Mouse (Mus musculus): ENCODE measurements at regions not wholly inside any gene's neighbourhood (a gene's known extent, or its start where the extent isn't known, plus 50 kb on each side); places are given as distances from the start of the nearest gene placed in this dataset.

GRCm38 (mm10) chr5:83890619-83891185 is 526.5 kb downstream of the Epha5 start:
- no peak for DNase-seq (ENCODE audit: inconsistent age in 2 of 2, low spot score in 1 of 2)

- no peak for DNase-seq (ENCODE audit: inconsistent age in 2 of 2, low spot score in 1 of 2)
Observed at GRCm38 (mm10) chr5:83872052-83872451, 517.1 kb upstream of the Tecrl start.

GRCm38 (mm10) chr5:83868359-83868758 is 513.4 kb upstream of the Tecrl start:
- no peak for DNase-seq (ENCODE audit: inconsistent age in 2 of 2, low spot score in 1 of 2)

- DNase-seq (ENCODE audit: inconsistent age in 2 of 2, low spot score in 1 of 2): no peak
Observed at GRCm38 (mm10) chr5:83861674-83862073, 506.7 kb upstream of the Tecrl start.

DNA sequence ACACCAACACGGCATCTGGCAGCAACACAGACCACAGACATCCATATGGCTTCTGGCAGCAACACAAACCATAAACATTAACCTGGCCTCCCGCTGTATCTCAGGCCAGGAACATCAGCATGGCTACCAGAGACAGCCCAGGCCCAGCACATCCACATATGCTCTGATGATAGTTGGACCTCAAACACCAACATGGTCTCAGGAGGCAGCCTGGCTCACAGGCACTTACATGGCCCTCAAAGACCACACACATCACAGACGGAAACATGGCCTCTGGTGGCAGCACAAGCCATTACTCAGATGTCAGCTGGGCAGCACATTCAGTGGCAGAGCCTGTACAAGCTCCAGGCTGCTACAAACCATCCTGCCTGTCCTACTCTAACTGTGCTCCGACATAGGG is 497.0 kb upstream of the Tecrl start:
- DNase-seq (ENCODE audit: inconsistent age in 2 of 2, low spot score in 1 of 2): no peak

DNA sequence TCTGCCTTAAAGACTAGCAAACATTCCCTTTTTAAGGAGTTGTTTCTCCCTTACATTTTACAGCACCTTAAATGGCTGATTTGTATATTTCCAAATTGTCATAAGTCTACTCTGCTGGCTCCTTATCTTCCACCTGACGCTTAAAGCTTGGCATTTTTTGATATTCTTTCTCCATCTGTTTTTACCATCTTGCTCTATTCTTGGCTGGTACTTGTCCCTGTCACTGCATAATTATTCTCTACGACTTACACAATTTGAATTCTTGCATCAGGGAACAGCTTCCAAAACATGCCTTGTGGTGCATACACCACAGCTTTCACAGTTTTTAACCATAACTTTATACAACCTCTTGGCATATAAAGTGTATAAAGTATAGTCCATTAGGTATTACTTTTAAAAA is 471.6 kb upstream of the Tecrl start:
- no peak for DNase-seq (ENCODE audit: inconsistent age in 2 of 2, low spot score in 1 of 2)

DNA sequence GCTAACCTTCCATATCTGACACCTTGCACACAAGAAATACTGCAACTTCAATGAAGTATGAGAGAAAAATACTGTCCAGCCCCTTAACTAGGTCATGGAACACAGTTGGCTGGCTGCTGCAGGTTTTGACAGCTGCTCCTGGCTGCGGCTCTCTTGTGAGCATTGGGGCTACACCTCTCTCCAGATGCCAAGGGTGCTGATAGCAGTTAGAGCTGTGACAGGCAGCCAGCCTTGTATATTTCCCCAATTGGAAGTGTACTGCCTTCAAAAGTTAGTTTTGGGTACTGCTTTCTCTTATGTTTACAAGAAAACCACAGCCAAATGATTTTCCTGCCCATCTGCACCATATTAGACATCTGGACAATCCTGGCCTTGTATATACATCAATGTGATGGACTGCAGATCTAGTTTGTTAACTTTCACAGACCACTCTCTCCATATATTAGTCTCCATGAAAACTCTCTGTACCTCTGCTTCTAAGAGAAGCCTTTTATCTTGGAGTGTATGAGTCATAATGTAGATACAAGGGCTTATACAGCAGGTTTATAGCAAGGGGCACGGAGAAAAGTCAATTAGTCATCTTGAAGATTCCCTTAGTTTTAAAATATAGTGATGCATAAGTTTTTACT is 470.0 kb upstream of the Tecrl start:
- DNase-seq (ENCODE audit: inconsistent age in 2 of 2, low spot score in 1 of 2): no peak

- DNase-seq (ENCODE audit: inconsistent age in 2 of 2, low spot score in 1 of 2): peak in 1 of 2 experiments; percentile 8
Observed at GRCm38 (mm10) chr5:83811309-83811708, 456.3 kb upstream of the Tecrl start.

DNA sequence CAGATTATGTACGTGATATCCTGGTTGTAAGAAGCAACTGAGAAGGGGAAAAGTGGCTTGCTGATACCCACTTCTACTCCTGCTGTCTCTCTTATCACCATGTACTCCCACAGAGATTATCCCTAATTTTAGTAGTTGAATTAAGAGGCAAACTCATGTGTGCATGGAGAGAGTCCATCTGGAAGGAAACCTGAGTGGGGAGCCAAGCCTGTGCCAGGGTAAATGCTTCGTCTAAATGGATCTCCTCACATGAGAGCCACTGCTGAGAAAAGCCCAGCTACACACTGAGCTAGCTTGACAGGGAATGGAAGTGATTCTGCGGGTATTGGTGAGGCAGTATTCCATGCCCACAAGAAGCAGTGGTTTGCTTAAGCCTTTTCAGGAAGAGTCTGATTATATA is 445.0 kb upstream of the Tecrl start:
- no peak for DNase-seq (ENCODE audit: inconsistent age in 2 of 2, low spot score in 1 of 2)

DNA sequence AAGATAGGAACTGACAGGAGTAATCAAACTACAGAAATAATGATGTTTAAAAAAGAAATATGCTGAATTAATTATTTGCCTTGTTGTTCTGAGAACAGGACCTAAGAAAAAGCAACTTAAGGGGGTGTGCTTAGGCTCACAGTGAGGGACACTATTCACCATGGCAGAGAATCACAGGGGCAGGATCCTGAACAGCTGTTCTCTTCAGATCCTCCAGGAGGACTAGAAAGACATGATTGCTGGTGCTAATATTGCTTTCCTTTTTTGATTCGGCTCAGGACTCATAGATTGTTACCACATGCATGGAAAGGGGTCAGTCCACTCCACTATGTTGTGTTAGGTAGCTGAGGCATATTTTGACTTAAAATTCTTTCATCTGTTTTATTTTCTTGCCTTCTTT is 425.4 kb upstream of the Tecrl start:
- DNase-seq (ENCODE audit: inconsistent age in 2 of 2, low spot score in 1 of 2): no peak

DNA sequence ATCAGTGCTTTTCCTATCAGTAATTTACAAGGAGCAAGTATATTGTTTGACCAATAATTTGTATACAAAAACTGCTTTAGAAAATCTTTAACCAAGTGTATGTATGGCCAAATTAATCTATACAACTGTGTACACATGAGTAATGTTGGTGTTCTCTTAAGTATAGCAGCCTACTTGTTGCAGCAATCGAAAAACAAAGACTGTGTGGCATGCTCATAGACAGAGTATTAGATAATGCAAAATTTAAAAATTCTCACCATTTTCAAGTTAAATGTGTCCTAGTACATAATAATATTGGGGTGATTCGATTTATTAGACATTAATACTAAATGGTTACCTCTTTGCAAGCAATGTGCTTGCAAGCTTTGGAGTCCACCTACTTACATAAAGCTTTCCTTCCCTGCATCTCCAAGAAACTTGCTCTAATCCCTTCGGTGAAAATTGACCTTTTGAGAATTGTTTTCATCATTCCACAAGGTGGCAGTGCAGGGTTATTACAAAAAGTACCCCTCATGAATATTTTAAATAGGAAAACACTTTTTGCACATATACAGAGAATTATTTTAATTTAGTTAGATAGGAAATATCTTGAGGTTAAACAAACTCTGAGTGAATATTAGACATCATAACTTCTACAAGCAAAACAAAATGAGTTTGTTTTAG is 423.4 kb upstream of the Tecrl start:
- DNase-seq (ENCODE audit: inconsistent age in 2 of 2, low spot score in 1 of 2): no peak

GRCm38 (mm10) chr5:83741913-83742312 is 386.9 kb upstream of the Tecrl start:
- DNase-seq (ENCODE audit: inconsistent age in 2 of 2, low spot score in 1 of 2): no peak

GRCm38 (mm10) chr5:83695383-83695782 is 340.4 kb upstream of the Tecrl start:
- no peak for DNase-seq (ENCODE audit: inconsistent age in 2 of 2, low spot score in 1 of 2)

- no peak for DNase-seq (ENCODE audit: inconsistent age in 2 of 2, low spot score in 1 of 2)
Observed at GRCm38 (mm10) chr5:83692286-83692685, 337.3 kb upstream of the Tecrl start.

GRCm38 (mm10) chr5:83678373-83678772 is 323.4 kb upstream of the Tecrl start:
- DNase-seq (ENCODE audit: inconsistent age in 2 of 2, low spot score in 1 of 2): no peak

GRCm38 (mm10) chr5:83659091-83659490 is 304.1 kb upstream of the Tecrl start:
- no peak for DNase-seq (ENCODE audit: inconsistent age in 2 of 2, low spot score in 1 of 2)

DNA sequence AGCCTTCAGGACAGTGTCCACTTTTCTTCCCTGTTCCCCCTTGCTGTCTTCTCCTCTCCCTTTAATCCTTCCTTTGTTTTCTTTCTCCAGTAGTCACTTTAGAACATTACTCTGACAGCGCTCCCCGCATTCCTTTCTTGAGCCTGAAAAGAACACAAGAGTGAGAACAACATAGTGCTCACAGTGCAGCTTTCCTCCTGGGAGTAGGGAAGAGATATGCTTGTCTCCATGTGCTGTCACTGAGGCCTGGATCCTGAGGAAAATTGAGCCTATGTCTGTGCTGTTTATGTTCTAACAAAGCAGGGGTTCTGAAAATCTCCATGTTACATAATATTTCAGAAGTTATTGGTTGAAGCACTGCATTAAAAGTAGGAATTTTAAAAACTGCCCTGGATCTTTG is 296.3 kb upstream of the Tecrl start:
- DNase-seq (ENCODE audit: inconsistent age in 2 of 2, low spot score in 1 of 2): no peak

DNA sequence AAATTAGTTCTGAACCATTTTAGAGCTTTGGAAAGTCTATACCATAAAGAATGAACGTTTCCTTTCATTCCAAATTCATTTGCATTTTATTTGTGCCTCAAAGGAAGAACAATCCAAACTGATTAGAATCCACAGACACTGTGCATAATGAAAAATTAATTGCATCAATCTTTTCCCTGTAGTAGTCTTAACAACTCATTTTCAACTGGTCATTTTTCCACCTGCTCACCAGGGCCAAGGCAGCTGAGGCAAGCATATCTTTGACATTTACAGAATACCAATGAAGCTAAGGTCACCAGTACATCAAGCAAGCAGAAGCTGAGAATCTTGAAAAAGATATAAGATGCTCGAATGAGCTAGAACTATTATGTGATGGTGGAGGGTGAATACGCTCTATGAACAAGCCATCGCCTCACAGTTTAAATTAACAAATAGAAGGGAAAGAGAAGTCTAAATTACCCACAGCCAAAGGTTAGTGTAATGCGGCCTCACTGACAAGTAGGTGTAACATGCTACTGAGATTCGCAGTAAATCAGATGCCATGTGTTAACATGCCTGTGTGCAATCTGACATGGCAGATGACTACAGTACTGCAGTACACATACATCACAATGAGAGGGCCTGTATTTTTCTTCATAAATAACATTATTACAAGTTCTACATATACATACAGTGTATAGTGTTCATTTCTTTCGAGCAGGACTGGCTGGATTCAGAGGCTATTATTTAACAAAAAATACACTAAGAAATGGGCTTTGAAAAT is 267.8 kb upstream of the Tecrl start:
- DNase-seq (ENCODE audit: inconsistent age in 2 of 2, low spot score in 1 of 2): no peak

DNA sequence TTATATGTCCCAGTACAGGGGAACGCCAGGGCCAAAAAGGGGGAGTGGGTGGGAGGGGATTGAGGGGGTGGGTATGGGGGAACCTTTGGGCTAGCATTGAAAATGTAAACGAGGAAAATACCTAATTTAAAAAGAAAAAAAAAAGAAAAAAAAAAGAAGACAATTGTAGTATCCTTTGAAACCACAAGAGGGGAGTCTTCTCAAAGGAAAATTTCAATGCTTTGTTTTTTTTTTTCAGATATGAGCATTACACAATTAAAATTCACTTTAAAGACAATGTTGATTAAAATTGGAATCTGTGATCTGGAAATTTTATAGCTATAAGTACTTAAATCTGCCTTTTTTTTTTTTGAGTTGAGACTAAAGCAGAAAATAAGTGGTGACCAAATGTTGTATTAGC is 255.8 kb upstream of the Tecrl start:
- no peak for DNase-seq (ENCODE audit: inconsistent age in 2 of 2, low spot score in 1 of 2)

- DNase-seq (ENCODE audit: inconsistent age in 2 of 2, low spot score in 1 of 2): no peak
Observed at GRCm38 (mm10) chr5:83593289-83593610, 238.3 kb upstream of the Tecrl start.

DNA sequence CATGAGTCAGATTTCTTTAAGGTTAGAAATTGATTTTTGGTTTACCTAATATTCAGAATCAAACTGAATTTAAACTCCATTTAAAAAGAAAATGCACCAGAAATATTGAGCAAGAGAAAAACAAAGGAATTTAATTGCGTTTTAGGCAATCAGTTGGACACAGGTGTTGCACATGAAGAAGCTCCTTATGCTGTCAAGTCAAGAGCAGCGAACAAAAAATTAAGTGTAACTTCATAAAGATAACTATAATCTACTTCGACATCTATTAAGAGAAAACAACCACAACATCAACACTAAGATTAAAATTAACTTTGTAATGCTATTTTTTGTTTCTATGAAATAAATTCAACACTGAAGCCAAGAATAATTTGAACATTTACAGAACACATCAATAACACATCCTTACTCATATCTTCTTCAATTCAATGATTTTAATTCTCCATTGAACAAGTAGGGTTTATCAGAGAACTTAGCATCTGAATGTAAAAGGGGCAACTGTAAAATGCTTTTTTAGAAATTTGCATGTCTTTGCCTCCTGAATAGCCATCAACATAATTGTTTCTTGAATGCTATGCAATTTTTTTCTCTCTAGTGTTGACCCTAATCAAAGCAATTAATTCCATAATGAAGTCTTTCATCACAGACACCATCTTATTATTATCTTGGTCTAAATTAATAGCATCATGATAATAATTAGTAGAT is 237.7 kb upstream of the Tecrl start:
- no peak for DNase-seq (ENCODE audit: inconsistent age in 2 of 2, low spot score in 1 of 2)
